Mouse (Mus musculus) hindbrain, embryonic 15.5 days (tissue): ENCODE results near the gene Sema4g. TPM values are rescaled to one million over a fixed set of nuclear protein-coding genes. Genes with fewer than 3 reads are reported as not detected.
A peak's percentile ranks its signal among the peaks of the same experiment; 100 is the strongest.
"Not testable (repeated sequence)": the region's sequence is repeated elsewhere in the genome, so short reads cannot be mapped to it uniquely, and the experiment has no call there.

Source experiments
- ATAC-seq: fragments of 200-750 bp; cut with Nextera tagmentation; 2 replicates; pipeline ENCODE4 v1.8.0; 2017; ENCODE audit warnings: low read depth, moderate number of reproducible peaks, moderate TSS enrichment; ENCODE audit not compliant: low FRiP score
- H3K27ac ChIP-seq: fragments of 300-500 bp; sonication (generic); replicated peaks from 2 replicates; pipeline ENCODE4 v1.5.1; 2015; ENCODE audit warnings: mild to moderate bottlenecking, inconsistent platforms
- H3K27me3 ChIP-seq: fragments of 300-500 bp; sonication (generic); 2 replicates; pipeline ENCODE4 v1.6.1; 2015; ENCODE audit warnings: control low read depth, inconsistent platforms
- H3K36me3 ChIP-seq: fragments of 300-500 bp; sonication (generic); 2 replicates; pipeline ENCODE4 v1.6.1; 2015; ENCODE audit warnings: control low read depth, inconsistent platforms
- H3K4me1 ChIP-seq: fragments of 300-500 bp; sonication (generic); replicated peaks from 2 replicates; pipeline ENCODE4 v1.6.1; 2015; ENCODE audit warnings: control low read depth, inconsistent platforms
- H3K4me2 ChIP-seq: fragments of 300-500 bp; sonication (generic); 2 replicates; pipeline ENCODE4 v1.6.1; 2015; ENCODE audit warnings: moderate library complexity, mild to moderate bottlenecking, inconsistent platforms
- H3K4me3 ChIP-seq: fragments of 300-500 bp; sonication (generic); 2 replicates; pipeline ENCODE4 v1.5.1; 2015; ENCODE audit warnings: mild to moderate bottlenecking, inconsistent platforms
- H3K9ac ChIP-seq: fragments of 300-500 bp; sonication (generic); 2 replicates; pipeline ENCODE4 v1.6.1; 2015; ENCODE audit warnings: inconsistent platforms
- H3K9me3 ChIP-seq: fragments of 300-500 bp; sonication (generic); 2 replicates; pipeline ENCODE4 v1.6.1; 2016; ENCODE audit warnings: control low read depth, inconsistent platforms
- WGBS: fragments of 180-500 bp; shearing (Covaris S2); methylation state at CpG from one replicate; pipeline ENCODE4 v1.1.7; 2015; 5-methylcytosine and 5-hydroxymethylcytosine counted together
- polyA plus RNA-seq: library from polyadenylated mRNA; unstranded; fragments of >200 nt; fragmentation: Nextera tagmentation; extraction: Ambion mirVana; gene quantifications from 2 replicates; pipeline ENCODE4 v1.2.1, GENCODE M21; 2015

The Sema4g gene
- polyA plus RNA-seq, 1 experiment from 2014 or later, result 18.9 TPM

DNA sequence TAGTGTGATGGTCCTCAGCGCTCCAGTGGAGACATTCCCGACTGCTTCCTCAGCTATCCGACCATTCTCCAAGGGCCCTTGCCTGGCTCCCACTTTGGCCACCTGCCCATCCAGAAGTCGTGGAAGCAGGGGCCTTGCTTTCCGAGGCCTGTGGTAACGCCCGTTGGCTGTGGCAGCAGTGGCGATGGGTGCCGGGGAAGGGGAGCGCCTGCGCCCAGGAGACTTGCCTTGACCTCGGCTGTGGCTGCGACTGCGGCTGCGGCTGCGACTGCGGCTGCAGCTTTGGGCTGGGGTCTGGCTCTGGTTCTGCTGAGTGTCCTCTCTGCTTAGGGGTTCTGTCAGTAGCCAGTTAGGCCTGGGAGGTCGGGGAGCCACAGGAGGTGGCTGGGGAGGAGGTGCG is 39.8 kb downstream of the Sema4g start:
- Histone ChIP-seq H3K27ac (no peak overlapping the region), H3K4me1 (peaks cover 26% of the 10 kb centered on the region; the same call in 1 of the 2 replicates), H3K27me3 (no peaks in the 10 kb centered on the region), H3K9ac (no peak overlapping the region), H3K36me3 (peaks cover 28% of the 10 kb centered on the region), H3K4me2 (no peak overlapping the region), H3K4me3 (no peak overlapping the region), H3K9me3 (no peaks in the 10 kb centered on the region)
- ATAC-seq, result no peak
- WGBS, result 62% methylated on average over 19 of the region's 19 CpGs

DNA sequence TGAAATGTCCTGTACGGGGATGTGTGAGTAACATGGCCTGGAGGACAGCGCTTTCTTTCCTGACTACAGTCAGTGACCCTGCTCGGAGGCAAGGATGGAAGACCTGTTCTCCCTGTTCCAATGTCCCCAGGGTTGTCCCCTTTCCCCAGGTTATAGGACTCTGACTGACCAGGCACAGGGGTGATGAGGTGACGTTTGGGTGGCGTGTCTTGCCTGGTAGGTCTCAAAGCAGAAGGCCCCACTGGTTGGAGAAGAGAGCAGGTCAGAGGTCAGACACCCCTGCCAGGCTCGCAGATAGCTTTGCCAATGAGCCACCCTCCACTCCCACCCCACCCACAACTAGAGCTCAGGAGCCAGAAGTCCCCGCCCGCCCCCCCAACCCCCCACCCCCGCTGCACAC is 40.7 kb downstream of the Sema4g start:
- no peak for ATAC-seq
- Histone ChIP-seq H3K4me3 (no peak overlapping the region), H3K36me3 (peaks cover 28% of the 10 kb centered on the region), H3K4me2 (no peak overlapping the region), H3K9me3 (no peaks in the 10 kb centered on the region), H3K27me3 (no peaks in the 10 kb centered on the region), H3K27ac (no peak overlapping the region), H3K4me1 (peaks cover 26% of the 10 kb centered on the region; the same call in 1 of the 2 replicates), H3K9ac (no peak overlapping the region)
- WGBS, result 51% methylated on average over 9 of the region's 9 CpGs

DNA sequence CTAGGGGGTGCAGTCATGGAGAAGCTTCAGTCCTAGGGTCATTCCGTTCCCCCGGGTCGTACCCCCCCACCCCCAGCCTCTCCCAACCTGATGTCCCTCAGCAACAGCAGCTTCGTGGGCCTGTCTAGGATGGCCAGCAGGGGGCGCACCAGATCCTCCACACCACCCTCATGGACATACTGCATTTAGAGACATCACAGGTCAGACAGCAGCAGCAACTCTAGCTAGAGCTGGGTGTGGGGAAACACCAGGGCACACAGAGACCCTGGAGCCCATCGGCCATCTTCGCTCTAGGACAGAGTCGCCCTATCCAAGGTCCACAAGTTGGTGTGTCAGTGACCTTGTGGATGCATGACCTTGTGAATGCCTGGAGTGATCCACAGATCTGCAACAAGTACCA is 41.2 kb downstream of the Sema4g start:
- Histone ChIP-seq H3K36me3 (peaks cover 25% of the 10 kb centered on the region), H3K9me3 (no peaks in the 10 kb centered on the region), H3K9ac (no peak overlapping the region), H3K27ac (no peak overlapping the region), H3K4me1 (peaks cover 26% of the 10 kb centered on the region; the same call in 1 of the 2 replicates), H3K4me3 (no peak overlapping the region), H3K4me2 (no peak overlapping the region), H3K27me3 (no peaks in the 10 kb centered on the region)
- 37% methylated on average over 8 of the region's 8 CpGs for WGBS
- peak; percentile 17; the same call in 1 of the 2 replicates for ATAC-seq

DNA sequence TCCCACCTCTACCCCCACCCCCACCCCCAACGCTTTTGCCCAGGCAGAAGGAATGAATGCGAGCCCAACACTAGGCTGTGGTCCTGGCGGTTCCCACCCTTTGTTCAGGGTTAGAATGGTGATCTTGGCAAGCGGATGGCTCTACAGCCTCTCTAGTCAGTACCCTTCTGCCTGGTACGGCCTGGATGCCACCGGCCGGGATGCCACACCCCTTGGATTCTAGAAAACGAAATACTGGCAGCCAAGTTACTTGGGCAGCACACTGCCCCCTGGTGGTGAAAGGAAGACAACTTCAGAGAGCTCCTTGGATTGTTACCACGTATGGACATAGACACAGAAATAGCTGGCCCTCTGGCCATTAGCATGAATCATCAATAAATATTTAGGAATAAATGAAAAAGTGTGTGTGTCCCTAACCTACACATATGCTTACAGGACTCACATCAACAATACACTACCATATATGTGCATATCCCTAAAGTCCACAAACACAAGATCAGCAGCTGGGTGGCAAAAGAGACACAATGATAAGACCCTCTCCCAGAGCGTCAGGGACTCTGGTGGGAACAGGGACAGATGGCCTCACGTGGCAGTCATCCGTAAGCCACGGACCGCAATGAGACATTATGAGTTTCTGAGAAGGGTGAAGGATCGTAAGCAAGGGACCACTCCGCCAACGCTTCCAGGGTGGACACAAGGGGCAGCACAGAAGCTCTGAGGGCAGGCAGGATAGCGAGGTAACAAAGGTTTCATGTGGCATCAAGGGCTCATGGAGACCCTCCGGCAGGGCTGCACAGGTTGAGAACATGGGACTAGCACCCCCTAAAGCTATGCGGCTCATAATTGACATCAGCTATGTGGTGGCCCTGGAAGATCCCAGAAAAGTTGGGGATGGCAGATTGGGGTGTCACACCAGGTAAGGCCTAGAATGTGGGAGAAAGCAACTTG is 42.1 kb downstream of the Sema4g start:
- Histone ChIP-seq H3K4me3 (no peak overlapping the region), H3K36me3 (peaks cover 17% of the 10 kb centered on the region), H3K9ac (no peak overlapping the region), H3K4me1 (peaks cover 26% of the 10 kb centered on the region; the same call in 1 of the 2 replicates), H3K4me2 (peak overlapping the region; percentile 44), H3K9me3 (no peaks in the 10 kb centered on the region), H3K27ac (no peak overlapping the region), H3K27me3 (no peaks in the 10 kb centered on the region)
- ATAC-seq, result peak; percentile 55
- WGBS, result 38% methylated on average over 20 of the region's 20 CpGs

DNA sequence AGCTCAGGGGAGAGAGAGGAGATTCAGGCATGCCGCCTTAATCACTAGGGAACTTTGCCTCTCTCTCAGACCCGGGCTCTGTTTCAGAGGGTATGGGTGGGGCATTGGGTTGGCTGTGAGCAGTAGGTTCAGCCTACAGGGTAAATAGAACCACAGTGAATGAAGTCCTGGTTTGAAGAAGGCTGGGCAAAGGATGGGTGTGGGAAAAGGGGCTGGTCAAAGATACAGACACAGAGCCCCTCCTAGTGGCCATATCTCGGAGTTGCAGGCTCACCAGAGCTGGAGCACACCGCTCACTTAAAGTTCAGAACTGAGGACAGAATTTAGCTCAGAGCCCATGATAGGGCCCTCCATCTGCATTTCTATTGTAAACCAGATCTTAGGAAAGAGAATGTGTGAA is 42.9 kb downstream of the Sema4g start:
- Histone ChIP-seq H3K4me2 (no peak overlapping the region), H3K36me3 (peaks cover 10% of the 10 kb centered on the region; the same call in 1 of the 2 replicates), H3K4me1 (peaks cover 26% of the 10 kb centered on the region; the same call in 1 of the 2 replicates), H3K4me3 (no peak overlapping the region), H3K27me3 (no peaks in the 10 kb centered on the region), H3K27ac (no peak overlapping the region), H3K9ac (no peak overlapping the region), H3K9me3 (no peaks in the 10 kb centered on the region)
- peak; percentile 30; the same call in 1 of the 2 replicates for ATAC-seq
- 25% methylated on average over 4 of the region's 4 CpGs for WGBS

DNA sequence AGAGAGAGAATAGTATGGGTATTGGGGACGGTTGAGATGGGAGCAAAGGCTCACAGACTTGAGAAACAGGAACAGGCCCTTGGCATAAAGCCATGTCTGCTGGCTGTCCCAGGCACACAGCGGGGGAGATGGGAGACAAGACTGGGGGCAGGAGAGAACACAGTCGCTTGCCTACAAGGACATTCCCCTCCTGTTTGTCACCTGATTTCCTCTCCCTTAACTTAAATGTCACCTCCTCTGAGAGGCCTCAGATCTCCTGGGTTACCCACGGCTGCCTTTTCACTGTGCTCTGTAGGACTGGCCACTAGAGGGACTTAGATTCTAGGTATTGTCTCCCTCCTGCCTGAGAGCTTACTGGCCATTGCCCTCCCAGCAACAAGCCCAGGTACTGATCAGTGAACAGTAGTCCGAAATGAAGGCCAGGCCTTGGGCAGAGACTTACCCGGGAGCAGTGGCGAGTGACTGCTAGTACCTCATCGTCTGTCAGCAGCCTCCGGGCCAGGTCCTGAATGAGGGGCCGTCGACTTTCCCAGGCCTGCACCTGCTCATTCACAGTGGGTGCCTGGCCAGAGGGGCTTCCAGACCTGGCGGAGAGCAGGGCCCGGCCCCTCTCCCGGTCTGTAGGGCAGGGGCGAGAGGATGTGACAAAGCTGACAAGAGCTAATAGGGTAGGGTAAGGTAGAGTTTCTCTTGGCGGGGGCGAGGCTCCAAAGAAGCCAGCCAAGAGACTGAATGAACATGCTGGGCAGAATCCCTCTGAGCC is 43.9 kb downstream of the Sema4g start:
- WGBS, result 51% methylated on average over 17 of the region's 17 CpGs
- no peaks in the 10 kb centered on the region for H3K9me3 ChIP-seq
- no peak overlapping the region for H3K4me2 ChIP-seq
- H3K36me3 ChIP-seq, result peaks cover 1% of the 10 kb centered on the region; the same call in 1 of the 2 replicates
- H3K9ac ChIP-seq, result no peak overlapping the region
- H3K4me3 ChIP-seq, result no peak overlapping the region
- no peak for ATAC-seq
- H3K27ac ChIP-seq, result no peak overlapping the region
- H3K27me3 ChIP-seq, result no peaks in the 10 kb centered on the region
- H3K4me1 ChIP-seq, result peaks cover 26% of the 10 kb centered on the region; the same call in 1 of the 2 replicates

DNA sequence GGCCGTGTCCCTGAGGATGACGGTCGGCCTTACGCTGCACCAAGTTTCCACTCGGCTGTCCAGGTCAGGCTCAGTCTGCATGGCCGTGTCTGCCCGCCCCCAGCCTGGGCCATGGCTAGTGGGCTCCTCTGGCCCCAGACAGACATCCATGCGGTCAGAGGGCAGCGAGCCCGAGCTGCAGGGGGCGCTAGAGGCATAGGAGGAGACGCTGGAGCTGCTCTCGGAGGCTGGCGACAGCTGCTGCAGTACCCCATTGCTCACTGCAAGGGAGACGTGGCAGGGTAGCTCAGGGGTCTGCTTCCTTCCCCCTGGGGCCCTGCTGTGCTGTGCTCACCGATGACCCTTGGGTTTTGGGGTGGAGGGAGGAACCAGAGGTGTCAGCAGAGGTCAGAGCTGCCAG is 48.0 kb downstream of the Sema4g start:
- no peak overlapping the region for H3K27ac ChIP-seq
- ATAC-seq, result no peak
- WGBS, result 31% methylated on average over 16 of the region's 16 CpGs
- H3K4me2 ChIP-seq, result no peak overlapping the region
- no peaks in the 10 kb centered on the region for H3K36me3 ChIP-seq
- H3K9me3 ChIP-seq, result no peaks in the 10 kb centered on the region
- H3K4me3 ChIP-seq, result no peak overlapping the region
- H3K4me1 ChIP-seq, result peaks cover 11% of the 10 kb centered on the region; the same call in 1 of the 2 replicates
- no peak overlapping the region for H3K9ac ChIP-seq
- 0 out of 2 replicates have a peak, but pooled peaks cover 7% of the 10 kb centered on the region for H3K27me3 ChIP-seq

DNA sequence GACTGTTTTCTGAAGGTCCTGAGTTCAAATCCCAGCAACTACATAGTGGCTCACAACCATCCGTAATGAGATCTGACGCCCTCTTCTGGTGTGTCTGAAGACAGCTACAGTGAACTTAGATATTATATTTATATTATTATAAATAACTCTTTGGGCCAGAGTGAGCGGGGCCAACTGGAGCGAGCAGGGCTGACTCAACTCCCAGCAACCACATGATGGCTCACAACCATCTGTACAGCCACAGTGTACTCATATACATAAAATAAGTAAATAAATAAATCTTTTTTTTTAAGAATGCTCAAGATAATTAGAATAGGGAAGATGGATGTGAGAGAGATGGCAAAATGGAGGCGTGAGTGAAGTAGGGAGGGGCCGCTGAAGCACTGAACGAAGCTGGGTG is 49.3 kb downstream of the Sema4g start:
- not testable (repeated sequence) for H3K27me3 ChIP-seq, H3K27ac ChIP-seq, H3K9ac ChIP-seq, H3K9me3 ChIP-seq, H3K4me3 ChIP-seq, H3K4me2 ChIP-seq, H3K4me1 ChIP-seq, H3K36me3 ChIP-seq, ATAC-seq
- 94% methylated on average over 7 of the region's 7 CpGs for WGBS

DNA sequence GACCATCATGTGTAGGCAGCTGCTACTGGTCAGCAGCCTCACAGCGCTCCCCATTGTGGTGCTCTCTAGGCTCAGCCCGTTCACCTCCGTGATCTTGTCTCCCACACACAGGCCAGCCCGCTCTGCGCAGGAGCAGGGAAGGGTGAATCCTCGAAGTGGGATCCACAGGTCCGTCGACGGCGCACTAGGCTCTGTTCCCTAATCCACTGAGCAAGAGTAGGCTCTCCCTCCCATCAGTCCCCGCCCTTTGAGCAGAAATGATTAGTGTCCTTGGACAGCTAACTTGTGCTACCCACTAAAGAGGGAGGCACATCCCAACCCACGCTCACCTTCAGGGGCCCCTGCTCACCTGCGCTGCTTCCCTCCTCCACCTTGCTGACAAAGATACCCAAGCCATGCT is 51.3 kb downstream of the Sema4g start:
- Histone ChIP-seq H3K9me3 (no peaks in the 10 kb centered on the region), H3K27ac (no peak overlapping the region), H3K4me3 (no peak overlapping the region), H3K9ac (no peak overlapping the region), H3K4me1 (peaks cover 4% of the 10 kb centered on the region; the same call in 1 of the 2 replicates), H3K27me3 (0 out of 2 replicates have a peak, but pooled peaks cover 7% of the 10 kb centered on the region), H3K4me2 (no peak overlapping the region), H3K36me3 (no peaks in the 10 kb centered on the region)
- 61% methylated on average over 13 of the region's 13 CpGs for WGBS
- ATAC-seq, result no peak

DNA sequence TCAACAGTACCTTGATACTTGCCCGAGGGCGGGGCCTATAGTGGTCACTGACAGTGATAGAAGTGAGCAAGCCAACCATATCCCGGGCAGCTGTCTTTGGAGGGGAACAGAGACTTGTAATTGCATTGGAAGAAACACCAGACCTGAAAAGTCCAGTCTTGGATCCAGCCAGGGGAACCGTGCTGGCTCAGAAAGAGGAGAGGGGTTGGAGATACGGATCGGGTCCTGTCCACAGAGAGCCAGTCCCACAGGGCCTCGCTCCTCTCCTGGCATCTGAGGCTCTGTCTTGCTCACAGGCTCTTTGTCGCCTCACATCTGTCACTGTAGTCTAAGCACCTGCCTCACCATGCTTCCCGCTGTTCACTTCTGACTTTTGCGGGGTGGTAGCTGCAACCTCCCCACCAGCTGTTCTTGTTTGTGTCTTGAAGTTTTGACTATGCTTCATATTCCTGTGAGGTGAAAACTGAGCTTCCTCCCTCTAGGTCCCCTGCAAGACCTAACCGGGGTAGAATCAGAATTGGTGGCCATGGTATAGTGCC is 55.6 kb downstream of the Sema4g start:
- 0 out of 2 replicates have a peak, but pooled peaks cover 7% of the 10 kb centered on the region for H3K27me3 ChIP-seq
- no peak for ATAC-seq
- peaks cover 31% of the 10 kb centered on the region for H3K4me1 ChIP-seq
- H3K4me2 ChIP-seq, result no peak overlapping the region
- H3K9me3 ChIP-seq, result no peaks in the 10 kb centered on the region
- H3K27ac ChIP-seq, result no peak overlapping the region
- H3K9ac ChIP-seq, result no peak overlapping the region
- 67% methylated on average over 10 of the region's 11 CpGs for WGBS
- no peaks in the 10 kb centered on the region for H3K36me3 ChIP-seq
- H3K4me3 ChIP-seq, result no peak overlapping the region

DNA sequence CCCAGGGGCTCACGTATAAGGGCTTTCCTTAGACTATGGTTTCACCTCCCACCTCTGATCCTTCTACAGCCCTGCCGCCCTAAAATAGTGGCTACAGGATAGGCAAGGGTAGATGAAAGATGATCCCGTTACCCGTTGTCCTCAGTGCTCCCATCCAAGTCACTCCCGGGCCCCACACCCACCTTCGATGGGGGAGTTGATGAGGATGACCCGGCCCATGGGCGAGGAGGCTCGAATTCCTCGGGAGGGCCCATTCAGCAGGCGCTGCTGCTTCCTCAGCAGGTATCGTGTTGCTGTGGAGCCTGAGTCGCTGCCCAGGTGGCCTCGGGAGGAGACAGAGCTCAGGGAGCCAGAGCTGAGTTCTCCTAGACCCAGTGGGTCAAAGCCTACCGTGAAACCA is 56.3 kb downstream of the Sema4g start:
- no peak for ATAC-seq
- Histone ChIP-seq H3K27me3 (0 out of 2 replicates have a peak, but pooled peaks cover 3% of the 10 kb centered on the region), H3K9me3 (no peaks in the 10 kb centered on the region), H3K4me1 (peaks cover 39% of the 10 kb centered on the region), H3K36me3 (no peaks in the 10 kb centered on the region), H3K4me2 (0 out of 2 replicates have a peak overlapping the region, but pooled peaks have one; percentile 70), H3K4me3 (no peak overlapping the region), H3K27ac (no peak overlapping the region), H3K9ac (no peak overlapping the region)
- 61% methylated on average over 15 of the region's 15 CpGs for WGBS
